Mouse (Mus musculus) left cerebral cortex, adult 9 months (tissue): Measurements from ENCODE around the gene Hoxd3.

Experiments
- DNase-seq, 2 experiments: peaks; one replicate each; pipeline ENCODE4 v3.0.0; 2022; ENCODE audit warnings: low spot score in 2 of 2

The Hoxd3 gene

DNA sequence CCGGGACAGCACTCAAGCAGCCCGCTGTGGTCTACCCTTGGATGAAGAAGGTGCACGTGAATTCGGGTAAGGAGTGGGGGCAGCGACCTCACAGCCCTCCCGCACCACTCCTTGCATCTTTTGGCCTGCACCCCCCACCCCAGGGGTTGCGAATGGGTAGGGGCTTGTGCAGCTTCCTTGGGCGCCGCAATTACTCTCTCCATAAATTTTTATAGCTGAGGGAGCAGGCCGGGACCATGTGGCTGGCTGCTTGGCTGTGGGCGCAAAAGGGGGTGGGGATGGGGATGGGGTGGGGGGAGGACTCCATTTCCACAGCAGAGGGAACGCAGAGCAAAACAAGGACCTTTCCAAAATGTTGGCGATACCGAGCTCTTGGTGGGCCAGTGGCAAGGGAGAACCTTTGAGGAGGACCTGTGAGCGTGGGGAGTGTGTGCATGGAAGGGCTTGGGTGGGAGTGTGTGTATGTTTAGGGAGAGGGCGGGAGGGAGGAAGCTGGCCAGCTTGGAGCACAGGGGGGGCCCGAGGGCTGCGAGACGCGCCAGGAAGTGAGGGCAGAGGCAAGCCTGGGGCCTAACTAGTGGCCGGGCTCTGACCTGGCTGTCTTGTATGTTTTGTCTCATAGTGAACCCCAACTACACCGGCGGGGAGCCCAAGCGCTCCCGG lies 16.0 kb downstream of the Hoxd3 start:
- DNase-seq, result no peak

DNA sequence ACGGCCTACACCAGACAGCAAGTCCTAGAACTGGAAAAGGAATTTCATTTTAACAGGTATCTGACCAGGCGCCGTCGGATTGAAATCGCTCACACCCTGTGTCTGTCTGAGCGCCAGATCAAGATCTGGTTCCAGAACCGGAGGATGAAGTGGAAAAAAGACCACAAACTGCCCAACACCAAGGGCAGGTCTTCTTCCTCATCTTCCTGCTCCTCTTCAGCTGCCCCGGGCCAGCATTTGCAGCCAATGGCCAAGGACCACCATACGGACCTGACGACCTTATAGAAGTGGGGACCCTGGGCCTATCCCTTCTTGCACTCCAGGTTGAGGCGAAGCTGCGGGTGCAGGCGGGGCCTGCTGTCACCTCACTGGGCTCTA lies 16.6 kb downstream of the Hoxd3 start:
- DNase-seq, result no peak

DNA sequence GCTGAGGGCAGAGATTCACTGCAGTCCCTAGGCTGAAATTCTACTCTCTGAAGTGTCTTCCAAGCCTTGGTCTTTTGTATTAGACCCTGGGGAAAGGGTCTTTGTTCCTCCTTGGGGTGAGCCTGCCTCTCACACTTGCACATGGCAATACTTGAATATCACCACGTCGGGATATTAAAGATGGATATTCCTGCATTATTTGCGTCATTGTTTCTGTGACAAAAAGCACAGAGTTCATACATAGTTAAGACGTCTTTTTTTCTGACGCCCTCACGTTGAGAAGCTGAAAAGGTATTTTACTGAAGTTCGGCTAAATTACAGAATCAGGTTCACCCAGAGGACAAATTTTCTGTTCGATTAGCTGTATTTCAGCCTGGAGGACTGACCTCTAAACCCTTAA lies 18.6 kb downstream of the Hoxd3 start:
- no peak for DNase-seq

DNA sequence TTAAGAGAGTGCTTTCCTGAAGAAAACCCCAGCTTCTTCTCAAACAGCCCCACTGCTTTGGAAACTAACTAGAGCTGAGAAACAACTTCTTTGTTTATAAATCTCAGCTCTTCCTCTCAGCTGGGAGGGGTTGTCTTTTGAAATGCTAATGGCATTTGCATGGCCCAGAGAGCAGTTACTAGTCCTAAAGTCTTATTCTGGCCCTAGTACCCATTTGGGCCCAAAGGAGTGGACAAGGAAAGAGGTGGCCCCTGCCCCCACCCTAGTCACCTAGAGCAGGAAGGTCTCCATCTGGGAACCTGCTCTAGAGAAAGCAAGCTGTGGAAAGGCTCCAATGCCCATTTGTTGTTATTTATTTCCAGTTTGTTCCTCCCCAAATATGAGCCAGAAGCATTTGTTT lies 19.3 kb downstream of the Hoxd3 start:
- no peak for DNase-seq

DNA sequence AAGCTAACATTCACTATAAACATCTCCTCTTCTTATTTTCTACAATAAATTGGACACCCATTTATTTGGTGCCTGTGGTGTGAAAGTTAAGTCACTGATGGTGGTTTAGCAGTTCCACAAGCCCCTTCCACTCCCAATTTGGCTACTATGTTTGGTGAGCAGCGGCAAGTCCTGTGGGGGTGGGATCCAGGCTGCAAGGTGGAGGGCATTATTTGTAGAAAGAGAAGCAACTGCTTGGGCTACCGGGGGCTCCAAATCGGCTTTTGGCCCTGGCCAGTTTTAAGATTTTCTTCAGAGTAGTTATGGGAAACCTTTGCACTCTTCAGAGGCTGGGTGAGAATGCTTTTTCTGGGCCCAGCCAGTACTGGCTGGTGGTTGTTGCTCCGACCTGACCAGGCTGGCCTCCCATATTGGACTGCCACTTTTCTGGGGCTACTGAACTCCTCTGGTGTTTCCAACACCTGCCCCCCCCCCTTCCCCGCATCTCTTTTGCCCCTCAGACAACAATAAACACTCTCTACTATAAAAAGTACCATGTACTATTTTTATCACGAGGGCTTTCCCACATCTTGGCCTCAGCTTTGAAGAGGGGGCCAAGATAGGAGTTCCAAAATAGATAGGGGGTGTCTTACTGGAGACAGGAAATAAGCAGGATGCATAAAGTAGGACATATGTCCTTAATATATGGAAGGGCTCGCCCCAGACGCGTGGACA lies 20.2 kb downstream of the Hoxd3 start:
- no peak for DNase-seq

DNA sequence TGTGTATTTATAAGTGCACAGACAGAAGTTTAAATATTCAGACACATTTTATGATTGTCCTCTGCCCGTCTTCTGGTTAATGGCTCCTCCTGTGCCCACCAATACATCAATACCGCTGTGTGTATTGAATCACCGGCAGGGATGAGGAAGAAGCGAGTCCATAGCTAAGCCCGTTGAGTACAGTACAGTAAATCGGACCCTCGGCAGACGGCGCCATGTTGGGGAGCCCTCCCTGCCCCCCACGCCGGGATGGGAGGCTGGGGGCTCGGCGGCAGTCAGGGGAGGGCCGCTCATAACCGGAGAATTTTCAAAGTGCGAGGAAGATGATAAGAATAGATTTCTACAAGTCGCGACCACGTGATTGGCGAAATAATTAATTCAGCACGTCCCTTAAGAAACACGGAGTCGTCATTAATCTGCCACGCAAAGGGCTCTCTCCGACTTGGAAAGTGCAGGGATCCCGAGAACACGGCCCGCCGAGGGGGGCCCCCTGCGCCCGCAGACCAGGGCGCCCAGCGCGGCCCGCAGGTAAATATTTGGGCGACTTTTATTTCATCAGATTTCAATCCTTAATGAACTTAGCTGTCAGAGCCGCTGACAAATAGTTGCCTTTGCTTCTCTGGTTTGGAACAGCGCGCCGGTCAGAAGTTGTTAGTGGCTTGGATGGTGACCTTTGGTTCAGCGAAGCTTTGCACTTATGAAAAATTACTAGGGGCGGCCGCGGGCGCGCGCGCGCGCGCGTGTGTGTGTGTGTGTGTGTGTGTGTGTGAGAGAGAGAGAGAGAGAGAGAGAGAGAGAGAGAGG lies 21.0 kb downstream of the Hoxd3 start:
- DNase-seq, result no peak

DNA sequence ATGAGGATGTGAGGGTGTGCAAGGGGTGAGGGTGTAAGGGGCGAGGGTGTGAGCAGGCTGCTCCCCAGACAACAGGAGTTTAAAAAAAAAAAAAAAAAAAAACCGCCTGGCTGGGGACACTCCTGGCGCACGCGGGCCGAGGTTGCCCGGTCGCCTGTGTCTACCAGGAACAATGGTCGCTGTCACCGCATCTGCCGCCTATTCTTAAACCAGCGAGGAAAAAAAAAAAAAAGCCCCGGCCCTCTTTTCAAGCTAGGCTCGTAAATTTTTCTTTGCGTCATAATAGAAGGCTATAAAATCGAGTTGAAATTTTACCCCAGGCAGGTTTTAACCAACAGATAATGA lies 21.6 kb downstream of the Hoxd3 start:
- no peak for DNase-seq

DNA sequence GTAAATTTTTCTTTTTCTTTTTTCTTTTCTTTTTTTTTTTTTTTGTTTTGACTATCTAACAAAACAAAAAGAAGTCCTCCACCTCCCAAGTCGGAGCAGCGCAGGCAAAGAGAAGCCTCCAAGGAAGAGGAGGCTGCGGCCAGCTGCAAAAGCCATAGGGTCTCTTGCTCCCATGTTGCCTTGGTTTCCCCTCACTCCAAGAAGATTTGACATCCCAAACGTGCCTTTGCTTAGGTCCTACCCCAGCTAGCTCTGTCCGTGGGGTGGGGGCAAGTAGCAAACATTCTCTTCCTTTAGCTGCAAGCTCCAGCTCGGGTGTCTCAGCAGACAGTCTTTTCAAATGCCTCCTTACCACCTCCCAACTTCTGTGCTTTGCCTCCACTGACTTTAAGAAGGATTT lies 22.0 kb downstream of the Hoxd3 start:
- no peak for DNase-seq

DNA sequence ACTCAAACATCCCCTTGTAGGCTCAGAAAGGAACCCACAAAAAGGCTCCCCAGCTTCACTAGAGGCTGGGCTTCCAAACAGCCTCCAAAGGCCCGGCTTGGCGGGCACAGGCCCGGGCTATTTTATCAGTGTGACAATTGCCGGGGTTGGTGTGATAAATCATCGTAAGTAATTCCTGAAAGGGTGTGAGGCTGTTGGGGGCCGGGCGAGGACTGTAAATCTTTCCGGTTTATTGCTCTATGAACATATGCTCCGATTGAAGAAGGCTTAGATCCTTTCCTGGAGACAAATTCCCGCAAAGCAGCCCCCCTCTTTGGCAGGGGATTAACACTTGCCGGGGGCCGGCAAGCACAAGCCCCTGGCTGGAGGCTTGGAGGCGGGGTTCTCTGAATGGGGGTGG lies 22.7 kb downstream of the Hoxd3 start:
- DNase-seq, result no peak

DNA sequence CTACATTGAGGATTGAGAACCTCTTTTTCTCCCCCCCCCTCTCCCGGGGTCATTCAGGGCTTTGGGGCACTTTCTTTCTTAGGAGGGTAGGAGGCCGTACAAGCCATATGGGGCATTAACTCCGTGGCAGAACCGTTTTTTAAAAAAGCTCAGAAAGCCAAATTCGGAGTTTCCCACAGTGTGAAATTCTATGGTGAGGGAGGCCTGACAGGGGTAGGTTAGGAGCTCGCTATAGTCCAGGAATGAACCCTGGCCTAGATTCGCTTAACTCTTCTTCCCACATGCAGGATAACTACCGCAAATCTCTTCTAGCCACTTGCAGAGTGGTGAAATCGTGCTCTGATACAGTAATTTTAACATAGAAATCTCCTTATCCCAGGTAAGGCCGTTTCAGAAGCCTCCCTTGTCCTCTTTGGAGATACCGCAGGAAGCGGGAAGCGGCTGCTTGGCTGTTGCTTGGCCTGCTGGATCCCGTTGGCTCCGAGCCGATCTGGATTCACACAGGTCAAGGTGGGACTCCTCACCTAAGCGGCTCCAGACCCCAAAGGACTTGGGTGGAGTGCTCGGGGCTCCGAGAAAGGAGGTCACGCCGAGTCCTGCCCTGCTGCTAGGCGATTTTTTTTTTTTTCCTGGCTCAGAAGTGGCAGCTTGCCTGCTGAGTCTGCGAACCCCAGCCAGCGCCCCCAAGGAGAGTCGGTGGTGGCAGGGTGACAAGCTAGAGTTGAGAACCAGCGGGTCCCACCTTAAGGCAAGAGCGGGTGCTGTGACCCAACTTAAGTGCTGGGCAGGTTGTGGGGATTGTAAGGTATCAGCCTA lies 23.5 kb downstream of the Hoxd3 start:
- DNase-seq, result no peak

DNA sequence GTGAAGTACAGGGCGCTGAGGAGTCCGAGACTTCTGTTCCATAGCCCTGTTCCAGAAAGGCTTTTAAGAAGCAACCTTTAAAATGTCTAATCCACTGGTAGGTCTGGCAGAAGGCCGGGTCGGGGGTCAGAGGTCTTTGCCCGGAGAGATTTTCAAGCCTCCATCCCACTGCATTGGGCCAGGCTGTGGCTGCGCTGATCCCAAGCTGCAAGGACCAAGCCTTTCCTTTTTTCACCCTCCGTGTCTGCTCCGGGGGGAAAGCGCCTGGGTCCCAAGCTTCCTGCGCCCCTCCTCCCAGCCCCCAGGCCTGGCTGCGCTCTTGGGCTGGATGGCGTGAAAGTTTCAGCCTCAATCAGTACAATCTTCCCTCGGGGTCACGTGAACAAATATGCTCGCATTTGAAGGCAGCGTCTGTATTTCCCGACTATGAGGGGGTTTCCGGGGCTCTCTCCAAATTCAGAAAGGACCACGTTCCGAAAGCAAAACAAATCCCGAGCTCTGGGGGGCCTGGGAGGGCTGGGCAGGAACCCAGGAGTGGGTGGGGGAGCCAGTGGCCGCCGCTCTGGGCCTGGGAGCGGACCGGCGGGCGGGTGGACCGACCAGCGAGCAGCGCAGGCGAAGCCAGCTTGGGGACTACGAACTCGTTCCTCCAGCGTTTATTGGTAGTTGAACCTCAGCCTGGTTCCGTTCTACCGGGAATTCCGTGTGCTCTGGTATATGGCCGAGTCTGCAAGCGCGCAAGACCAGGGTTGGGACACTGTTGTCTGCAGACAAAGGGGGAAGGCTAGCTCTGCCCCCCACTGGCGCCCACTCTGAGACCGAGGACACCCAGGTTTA lies 24.3 kb downstream of the Hoxd3 start:
- no peak for DNase-seq

DNA sequence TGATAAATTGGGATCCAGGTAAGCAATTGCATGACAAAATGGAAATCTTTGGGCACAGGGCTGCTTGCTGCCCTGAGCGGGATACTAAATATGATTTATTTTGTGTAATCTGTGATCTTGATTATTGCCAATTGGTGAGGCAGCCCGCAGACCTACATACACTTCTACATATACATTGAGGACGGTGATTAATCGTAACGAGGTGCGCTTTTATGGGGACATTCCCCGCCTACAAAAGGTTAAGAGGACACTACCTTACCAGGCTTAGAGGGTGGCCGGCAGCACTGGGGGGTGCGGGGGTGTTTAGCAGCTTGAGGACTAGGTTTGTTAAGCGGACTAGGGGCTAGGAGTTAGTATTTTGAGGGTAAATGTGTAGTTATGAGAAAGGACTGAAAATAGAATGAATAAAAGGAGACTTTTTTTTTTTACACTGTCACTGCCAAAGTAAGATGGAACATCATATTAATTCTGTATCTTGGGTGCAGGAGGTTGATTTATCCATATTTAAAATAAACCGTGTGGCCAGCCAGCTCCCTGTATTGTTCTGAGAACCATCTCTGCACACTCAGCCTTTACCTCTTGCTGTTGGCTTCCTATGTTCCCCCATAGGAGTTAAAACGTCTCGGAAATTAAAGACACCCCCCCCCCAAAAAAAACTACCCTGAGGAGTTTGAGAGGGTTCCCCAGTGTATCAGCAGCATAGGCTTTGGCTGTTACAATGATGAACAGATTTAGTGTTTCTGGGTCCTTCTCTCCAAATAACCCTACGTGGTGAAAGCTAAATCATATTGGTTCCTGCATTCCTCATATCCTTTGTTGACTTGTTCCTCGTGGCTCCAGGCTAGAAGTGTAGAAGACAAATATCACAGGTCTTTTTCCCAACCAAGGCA lies 25.2 kb downstream of the Hoxd3 start:
- no peak for DNase-seq

DNA sequence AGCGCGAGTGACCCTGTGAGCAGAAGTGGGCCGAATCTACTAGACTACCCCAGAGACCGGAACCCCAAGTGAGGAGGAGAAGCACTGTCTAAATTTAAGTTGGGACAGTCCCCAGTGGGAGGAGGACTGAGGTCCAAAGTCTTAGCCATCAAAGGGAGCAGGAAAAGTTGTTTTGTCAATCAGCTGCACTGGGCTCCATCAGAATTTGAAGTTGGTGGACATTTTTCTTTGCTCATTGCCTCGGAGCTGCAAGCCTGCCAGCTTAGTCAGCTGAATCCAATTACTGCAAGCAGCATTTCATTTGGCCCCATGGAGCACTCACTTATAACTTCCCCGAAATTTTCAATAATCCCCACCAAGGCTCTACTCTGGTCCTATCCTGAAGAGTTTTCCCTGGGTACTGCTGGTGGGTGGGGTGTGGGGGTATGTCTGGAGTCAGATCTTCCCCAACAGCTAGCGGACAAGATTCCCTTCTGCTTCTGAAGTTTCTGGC lies 25.9 kb downstream of the Hoxd3 start:
- no peak for DNase-seq

DNA sequence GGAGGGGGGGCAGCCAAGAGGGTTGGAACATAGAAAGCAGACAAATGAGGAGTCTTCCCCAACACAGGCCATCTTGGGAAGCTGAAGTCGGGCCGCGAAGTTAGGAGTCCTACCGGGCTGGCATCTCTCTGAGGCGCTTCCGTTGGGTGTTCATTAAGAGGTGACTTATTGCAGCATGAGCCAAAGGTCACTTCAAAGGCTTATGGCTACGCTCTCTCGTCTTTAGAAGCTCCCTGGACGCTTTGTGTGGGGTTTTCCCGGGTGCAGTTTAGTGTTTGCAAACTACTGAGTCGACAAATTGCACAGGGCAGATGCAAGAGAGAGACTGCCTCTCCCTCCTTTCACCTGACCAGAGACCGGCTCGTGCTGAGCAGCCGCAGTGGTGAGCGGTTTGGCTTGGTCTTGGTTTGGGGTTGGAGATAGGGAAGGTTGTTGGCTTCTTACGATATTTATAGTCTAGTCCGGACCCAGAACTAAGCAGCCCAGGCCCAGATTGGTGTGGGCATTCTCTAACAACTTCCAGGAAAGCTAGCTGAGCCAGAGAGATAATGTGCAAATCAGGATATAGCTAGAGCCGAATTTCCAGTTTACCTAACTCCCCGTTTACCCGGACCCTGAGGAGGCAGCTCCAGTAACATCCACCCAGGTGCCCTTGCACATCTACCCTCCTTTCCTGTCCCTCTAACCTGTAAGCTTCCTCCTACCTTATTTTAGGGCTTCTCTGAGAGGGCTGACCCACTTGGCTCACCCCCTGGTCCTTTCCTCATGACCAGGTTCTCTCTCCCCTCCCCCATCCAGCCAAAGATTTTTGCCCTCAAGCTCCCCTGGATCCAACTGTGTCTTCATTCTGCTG lies 27.1 kb downstream of the Hoxd3 start:
- DNase-seq, result no peak

DNA sequence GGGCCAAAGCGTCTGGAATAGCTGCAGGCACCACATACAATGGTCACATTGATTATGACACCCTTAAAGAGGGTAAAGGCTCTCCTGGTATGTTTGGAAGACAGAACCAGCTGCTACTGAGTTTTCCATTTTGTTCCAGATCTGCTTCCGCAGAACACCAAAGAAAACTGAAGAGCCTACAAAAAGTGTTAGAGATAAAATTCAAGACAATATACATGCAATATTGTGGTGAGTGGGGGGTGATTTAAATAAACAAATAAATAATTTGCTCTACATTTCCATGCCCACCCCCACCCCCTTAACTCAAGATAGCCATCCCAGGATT lies 27.7 kb downstream of the Hoxd3 start:
- no peak for DNase-seq

DNA sequence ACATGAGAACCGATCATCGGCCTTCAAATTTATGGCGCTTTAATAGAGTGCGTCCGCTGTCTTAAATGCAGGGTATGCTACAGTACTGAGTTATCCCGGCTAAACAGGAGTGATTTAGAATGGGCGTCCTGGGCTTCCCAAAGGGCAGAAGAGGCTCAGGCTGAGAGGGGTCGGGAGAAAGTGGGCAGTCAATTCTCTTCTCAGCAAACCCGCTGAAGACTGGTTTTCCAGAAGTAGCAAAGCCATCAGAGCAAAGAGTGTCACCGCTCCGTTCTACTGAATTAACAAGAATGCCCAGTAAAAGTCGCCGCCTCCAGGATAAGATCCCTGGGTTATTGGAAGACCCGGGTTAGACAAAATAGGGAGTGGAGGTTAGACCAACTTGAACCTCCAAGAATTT lies 28.1 kb downstream of the Hoxd3 start:
- DNase-seq, result no peak

DNA sequence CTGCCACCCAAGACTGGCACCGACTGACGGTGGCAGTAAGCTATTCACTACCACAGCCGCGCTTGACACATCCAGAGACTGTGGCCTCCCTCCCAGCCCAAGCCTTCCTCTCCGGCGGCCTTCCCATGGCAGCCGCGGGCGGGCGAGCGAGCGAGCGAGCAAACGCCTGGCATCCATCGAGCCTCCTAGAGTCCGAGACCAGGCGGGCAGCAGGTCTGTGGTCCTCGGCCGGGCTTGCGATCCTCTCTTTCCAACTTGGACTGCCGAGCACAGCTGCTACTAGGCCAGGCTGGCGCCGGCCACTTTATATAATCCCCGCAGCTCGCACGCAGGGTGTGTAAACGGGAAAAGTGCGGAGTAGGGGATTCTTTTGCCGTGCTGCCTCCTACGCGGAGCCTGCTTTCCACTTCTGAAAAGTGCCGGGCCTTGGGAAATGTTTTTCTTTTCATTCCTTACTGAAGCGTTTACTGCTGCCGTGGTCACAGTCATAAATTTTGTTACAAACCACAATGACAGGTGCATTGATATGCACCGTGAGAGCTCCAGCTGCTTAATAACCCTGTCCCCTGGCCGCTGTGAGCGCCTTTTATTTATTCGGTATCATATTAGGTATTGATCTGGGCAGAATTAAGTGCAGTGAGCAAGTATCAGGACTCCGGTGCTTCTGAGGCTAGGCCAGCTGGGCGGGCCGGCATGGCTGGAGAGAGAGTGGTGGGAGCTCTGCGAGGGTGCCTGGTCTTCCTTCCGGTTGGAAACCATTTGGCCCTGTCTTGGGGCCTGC lies 28.8 kb downstream of the Hoxd3 start:
- DNase-seq, result no peak

DNA sequence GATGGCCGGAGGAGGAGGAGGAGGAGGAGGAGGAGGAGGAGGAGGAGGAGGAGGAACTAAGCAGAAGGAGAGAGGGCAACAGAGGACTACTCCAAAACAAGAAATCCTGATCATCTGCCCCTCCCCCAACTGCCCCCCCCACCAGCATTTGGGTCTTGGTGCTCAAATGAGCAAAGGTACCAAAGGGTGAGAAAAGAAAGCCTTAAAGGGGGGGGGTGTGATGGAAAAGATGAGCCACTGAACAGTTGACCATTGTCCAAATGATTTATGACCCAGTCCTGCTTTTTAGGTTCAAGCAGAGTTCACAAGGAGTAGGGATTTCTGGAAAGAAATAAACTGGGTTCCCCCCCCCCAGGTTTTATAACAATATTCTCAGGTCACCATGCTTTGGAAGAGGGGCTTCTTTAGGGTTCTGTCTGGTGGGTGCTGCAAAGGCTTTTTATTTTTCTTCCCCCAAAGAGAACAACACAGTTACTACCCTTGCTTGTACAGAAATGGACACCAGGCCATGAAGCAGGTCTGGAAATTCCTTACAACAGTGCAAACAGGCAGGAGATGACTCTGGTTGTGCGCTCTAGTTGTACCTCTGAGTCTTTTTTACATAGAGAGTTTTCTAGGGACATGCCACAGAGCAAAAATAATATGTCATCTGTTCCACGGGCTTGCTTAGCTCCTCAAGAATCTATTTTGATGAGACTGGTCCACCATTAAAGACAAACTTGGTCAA lies 29.7 kb downstream of the Hoxd3 start:
- DNase-seq, result no peak
